Mouse (Mus musculus) megakaryocyte, embryonic 14.5 days (primary cell): ENCODE measurements around the gene Map2k5.

ENCODE experiments used
- FLI1 ChIP-seq: IDR thresholded peaks from 2 replicates; pipeline ENCODE4 v1.6.1; 2012; ENCODE audit warnings: low read length, inconsistent platforms, mixed read lengths
- GATA1 ChIP-seq: IDR thresholded peaks from 3 replicates; pipeline ENCODE4 v1.6.1; 2012; ENCODE audit warnings: mixed read lengths, low read length, inconsistent platforms, borderline replicate concordance

DNA sequence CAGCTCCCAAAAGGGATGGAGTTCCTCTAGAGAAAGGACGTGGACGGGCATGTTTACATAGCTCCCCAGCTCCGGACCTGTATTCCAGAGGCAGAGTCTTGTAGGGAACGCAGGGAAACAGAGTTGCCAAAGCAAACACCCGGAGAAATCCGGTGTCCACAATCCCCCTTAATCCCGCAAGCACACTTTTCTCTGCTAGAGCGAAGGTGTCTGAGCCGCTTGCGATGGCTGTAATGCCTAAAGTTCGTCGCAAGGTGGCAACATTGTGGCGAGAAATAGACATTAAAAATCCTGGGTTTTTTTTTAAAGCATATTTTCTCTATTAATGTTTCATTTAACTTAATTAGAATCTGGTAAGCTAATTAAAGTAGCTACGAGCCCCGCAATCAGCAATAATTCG lies 241.9 kb downstream of the Map2k5 start:
- TF ChIP-seq FLI1 (no peak), GATA1 (no peak)
